Comparison of ENCODE assay signal across 19 mouse cellular contexts in genomic region chr1:86148161-86148560, GRCm38 (mm10). TPM values are rescaled to one million over a fixed set of nuclear protein-coding genes. Genes with fewer than 3 reads are reported as not detected.
DNase-seq lines count a peak whose midpoint lies in the region; ATAC-seq lines count a peak whose summit lies in the region.
"Had no signal": no experiment of that assay in that cellular context is flagged by ENCODE, and none has a peak within 500 bp of the region (broad histone marks: within the 10 kb centered on the region; RNA-seq: fewer than 3 reads in every experiment).

No protein-coding gene starts in this region.

- H3K9me3 ChIP-seq in embryonic facial prominence, embryonic 14.5 days (ENCODE audit: control insufficient read depth, low read length): no peaks in the 10 kb centered on the region
- H3K9me3 ChIP-seq in embryonic facial prominence, embryonic 10.5 days: no peaks in the 10 kb centered on the region
- H3K9me3 ChIP-seq: embryonic facial prominence, embryonic 12.5 days; forebrain, embryonic 15.5 days; heart, embryonic 13.5 days; hindbrain, embryonic 15.5 days had no signal

- WGBS in embryonic facial prominence, embryonic 14.5 days: 78% methylated on average over 9 of the region's 9 CpGs
- WGBS in embryonic facial prominence, embryonic 10.5 days: 86% methylated on average over 9 of the region's 9 CpGs

- H3K9ac ChIP-seq in embryonic facial prominence, embryonic 14.5 days (ENCODE audit: low read depth, low read length): no peak overlapping the region
- H3K9ac ChIP-seq: embryonic facial prominence, embryonic 12.5 days; forebrain, embryonic 15.5 days; heart, embryonic 13.5 days; hindbrain, embryonic 15.5 days had no signal

- no peak for ATAC-seq in embryonic facial prominence, embryonic 14.5 days (ENCODE audit: low read depth)
- ATAC-seq: forebrain, embryonic 15.5 days; intestine, embryonic 16.5 days had no signal

- no peaks in the 10 kb centered on the region for H3K36me3 ChIP-seq in embryonic facial prominence, embryonic 14.5 days (ENCODE audit: control insufficient read depth, insufficient read depth, low read length)
- peaks cover under 1% of the 10 kb centered on the region; the same call in 1 of the 2 replicates for H3K36me3 ChIP-seq in embryonic facial prominence, embryonic 10.5 days (replicated peaks)
- H3K36me3 ChIP-seq: embryonic facial prominence, embryonic 12.5 days; forebrain, embryonic 15.5 days; heart, embryonic 13.5 days had no signal

- H3K27me3 ChIP-seq in embryonic facial prominence, embryonic 14.5 days (replicated peaks; ENCODE audit: control insufficient read depth, insufficient read depth, low read length): no peaks in the 10 kb centered on the region
- H3K27me3 ChIP-seq in embryonic facial prominence, embryonic 10.5 days (replicated peaks; ENCODE audit: low read depth, poor library complexity, severe bottlenecking): no peaks in the 10 kb centered on the region
- H3K27me3 ChIP-seq: embryonic facial prominence, embryonic 12.5 days; forebrain, embryonic 15.5 days; heart, embryonic 13.5 days; hindbrain, embryonic 15.5 days had no signal

- H3K4me1 ChIP-seq in embryonic facial prominence, embryonic 14.5 days (ENCODE audit: control insufficient read depth, insufficient read depth, low read length): no peaks in the 10 kb centered on the region
- no peaks in the 10 kb centered on the region for H3K4me1 ChIP-seq in embryonic facial prominence, embryonic 10.5 days
- H3K4me1 ChIP-seq: embryonic facial prominence, embryonic 12.5 days; forebrain, embryonic 15.5 days; hindbrain, embryonic 15.5 days had no signal

- H3K27ac ChIP-seq in embryonic facial prominence, embryonic 14.5 days (replicated peaks; ENCODE audit: low read depth, low read length): no peak overlapping the region
- H3K27ac ChIP-seq in embryonic facial prominence, embryonic 10.5 days (replicated peaks): no peak overlapping the region
- H3K27ac ChIP-seq: embryonic facial prominence, embryonic 12.5 days; forebrain, embryonic 15.5 days; heart, embryonic 13.5 days; hindbrain, embryonic 15.5 days had no signal

- H3K4me3 ChIP-seq in embryonic facial prominence, embryonic 14.5 days (ENCODE audit: low read depth, low read length): no peak overlapping the region
- no peak overlapping the region for H3K4me3 ChIP-seq in embryonic facial prominence, embryonic 10.5 days
- H3K4me3 ChIP-seq: embryonic facial prominence, embryonic 12.5 days; forebrain, embryonic 15.5 days; heart, embryonic 13.5 days; hindbrain, embryonic 15.5 days had no signal

- H3K4me2 ChIP-seq in embryonic facial prominence, embryonic 14.5 days (ENCODE audit: low read depth, low read length): no peak overlapping the region
- H3K4me2 ChIP-seq: embryonic facial prominence, embryonic 12.5 days; forebrain, embryonic 15.5 days; heart, embryonic 13.5 days; hindbrain, embryonic 15.5 days had no signal

- DNase-seq in embryonic facial prominence, embryonic 14.5 days (ENCODE audit: low spot score): peak; percentile 13
- no peak for DNase-seq in embryonic facial prominence, embryonic 10.5 days (ENCODE audit: low spot score)
- DNase-seq in 3T3-L1 (ENCODE audit: low read depth, low spot score) (peak; percentile 82), NIH3T3 (ENCODE audit: low read depth) (peak; percentile 56)
- no peak for DNase-seq in right cerebral cortex, postnatal 25 days
- no peak for DNase-seq in layer of hippocampus, adult 8-10 months (ENCODE audit: low spot score in 2 of 2)
- DNase-seq: cerebellum, adult 11-12 months; cerebellum, adult 9-11 months; embryo, embryonic 11 days; heart, adult 11 months had no signal

RNA-seq across cellular contexts. Expression of gene Armc9, which starts 6.4 kb away (rescaled TPM):
- 17.4 and 21.4 TPM in 2 replicates for polyA plus RNA-seq in embryonic facial prominence, embryonic 14.5 days (2014; fragmentation: Nextera tagmentation; extraction: Ambion mirVana)
- polyA plus RNA-seq in embryonic facial prominence, embryonic 10.5 days (2016; fragmentation: Nextera tagmentation; extraction: Ambion mirVana): 35.8 and 37.6 TPM in 2 replicates
- 10 to 100 TPM; 35.5 to 52.4 (median 43.3) TPM for total RNA-seq in layer of hippocampus, adult 8-10 months (2022)

RNA-seq across cellular contexts. Expression of gene Gm21972, which starts 14.7 kb away (rescaled TPM):
- 0.51 TPM in 1 of 2 replicates, not detected in the other for polyA plus RNA-seq in embryonic facial prominence, embryonic 14.5 days (2014; fragmentation: Nextera tagmentation; extraction: Ambion mirVana)
- 0.44 TPM in 1 of 2 replicates, not detected in the other for polyA plus RNA-seq in embryonic facial prominence, embryonic 10.5 days (2016; fragmentation: Nextera tagmentation; extraction: Ambion mirVana)
- total RNA-seq in layer of hippocampus, adult 8-10 months (2022): 1 to 10 TPM in 3 of 4 experiments, not detected in 1; 4.5 to 7.4 (median 6.4) TPM
- total RNA-seq: gastrocnemius, adult 8-10 months had no signal
- polyA plus RNA-seq: heart, embryonic 13.5 days; heart, postnatal 0 days; hindbrain, embryonic 11.5 days; intestine, embryonic 16.5 days had no signal

RNA-seq across cellular contexts. Expression of gene Htr2b, which starts 36.4 kb away (rescaled TPM):
- 1.2 and 2.0 TPM in 2 replicates for polyA plus RNA-seq in embryonic facial prominence, embryonic 14.5 days (2014; fragmentation: Nextera tagmentation; extraction: Ambion mirVana)
- 0.18 and 0.71 TPM in 2 replicates for polyA plus RNA-seq in embryonic facial prominence, embryonic 10.5 days (2016; fragmentation: Nextera tagmentation; extraction: Ambion mirVana)
- not detected for total RNA-seq in layer of hippocampus, adult 8-10 months (2022)
- polyA plus RNA-seq: brain, embryonic 14.5 days had no signal

Comparison
In these comparisons a context has a peak if more than half of its experiments do, and no peak if none do; other contexts are left out.
1. DNase-seq: peak in embryonic facial prominence, embryonic 14.5 days (single experiment), 3T3-L1 (single experiment) and NIH3T3 (single experiment); none in embryonic facial prominence, embryonic 10.5 days (single experiment), right cerebral cortex, postnatal 25 days (single experiment) and layer of hippocampus, adult 8-10 months (0 of 2).